Mouse (Mus musculus) CH12.LX (cell line): ENCODE measurements at regions not wholly inside any gene's neighbourhood (a gene's known extent, or its start where the extent isn't known, plus 50 kb on each side); places are given as distances from the start of the nearest gene placed in this dataset.

Source experiments
- CTCF ChIP-seq, 2 experiments: IDR thresholded peaks in 1 of 2; conservative IDR thresholded peaks in 1 of 2; 2 replicates each; pipeline ENCODE4 v1.5.1; 2011 to 2012; ENCODE audit warnings: low read depth in 2 of 2, low read length in 2 of 2, improper control_type of control experiment in 1 of 2, inconsistent platforms in 1 of 2, mild to moderate bottlenecking in 1 of 2, moderate library complexity in 1 of 2
- NRF1 ChIP-seq: IDR thresholded peaks from 2 replicates; pipeline ENCODE4 v1.6.1; 2014; ENCODE audit warnings: low read depth, mild to moderate bottlenecking, inconsistent platforms, low read length, improper control_type of control experiment, moderate library complexity
- USF1 ChIP-seq: IDR thresholded peaks from 2 replicates; pipeline ENCODE4 v1.6.1; 2014; ENCODE audit warnings: low read depth, mild to moderate bottlenecking, inconsistent platforms, low read length, improper control_type of control experiment

DNA sequence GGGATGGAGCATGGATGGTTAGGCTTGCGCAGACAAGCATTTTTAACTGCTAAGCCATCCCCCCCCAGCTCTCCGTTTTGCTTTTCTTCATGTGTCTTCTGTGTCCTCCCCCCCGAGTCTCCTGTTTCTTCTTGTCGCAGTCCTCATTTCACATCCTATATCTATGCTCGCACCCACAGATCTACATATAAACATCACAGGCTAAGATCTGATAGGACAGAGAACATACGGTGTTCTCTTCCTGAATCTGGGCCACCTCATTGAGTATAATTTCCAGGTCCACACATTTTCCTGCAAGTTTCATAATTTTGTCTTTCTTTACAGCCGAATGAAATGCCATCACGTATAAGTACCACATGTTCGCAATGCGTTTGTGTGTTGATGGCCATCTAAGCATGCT lies 168.7 kb downstream of the Zfp36l1 start:
- TF ChIP-seq USF1 (no peak), CTCF (conservative IDR thresholded peaks at IDR 0.05 in 1 of 2, IDR thresholded peaks at IDR 0.05 in 1 of 2; ENCODE audit: low read depth in 2 of 2, low read length in 2 of 2) (no peak), NRF1 (no peak)
